Comparison of ENCODE assay signal across 8 mouse cellular contexts in genomic region chr11:53478383-53479170, GRCm38 (mm10). TPM values are rescaled to one million over a fixed set of nuclear protein-coding genes. Genes with fewer than 3 reads are reported as not detected.
DNase-seq lines count a peak whose midpoint lies in the region; ATAC-seq lines count a peak whose summit lies in the region.

No protein-coding gene starts in this region.

- H3K4me2 ChIP-seq in hindbrain, embryonic 12.5 days (replicated peaks), result peak overlapping the region; percentile 73

- H3K27me3 ChIP-seq in hindbrain, embryonic 12.5 days, result peaks cover 79% of the 10 kb centered on the region
- peaks cover 97% of the 10 kb centered on the region for H3K27me3 ChIP-seq in midbrain, embryonic 10.5 days (ENCODE audit: low read depth, poor library complexity, severe bottlenecking)

- peak overlapping the region; percentile 44 for H3K4me3 ChIP-seq in hindbrain, embryonic 12.5 days
- peak overlapping the region; percentile 53 for H3K4me3 ChIP-seq in midbrain, embryonic 10.5 days

- peaks cover 27% of the 10 kb centered on the region for H3K4me1 ChIP-seq in hindbrain, embryonic 12.5 days
- H3K4me1 ChIP-seq in midbrain, embryonic 10.5 days, result peaks cover 35% of the 10 kb centered on the region

- ATAC-seq in frontal cortex, adult (ENCODE audit: low TSS enrichment), result peak; percentile 15; the same call in 1 of the 2 replicates
- ATAC-seq in hindbrain, embryonic 12.5 days (ENCODE audit: low FRiP score), result 0 out of 2 replicates have a peak, but pooled peaks have one; percentile 38

- H3K9me3 ChIP-seq in hindbrain, embryonic 12.5 days (replicated peaks), result peaks cover 4% of the 10 kb centered on the region
- peaks cover 12% of the 10 kb centered on the region for H3K9me3 ChIP-seq in midbrain, embryonic 10.5 days (replicated peaks)

- no peaks in the 10 kb centered on the region for H3K36me3 ChIP-seq in hindbrain, embryonic 12.5 days
- no peaks in the 10 kb centered on the region for H3K36me3 ChIP-seq in midbrain, embryonic 10.5 days

- peak overlapping the region; percentile 60 for H3K9ac ChIP-seq in hindbrain, embryonic 12.5 days

- DNase-seq in frontal cortex, postnatal 14 days (ENCODE audit: low spot score in 2 of 2), result no peak
- peak; percentile 16 for DNase-seq in spleen, adult 12 weeks (ENCODE audit: low spot score)
- no peak for DNase-seq in spleen, adult 18-20 months
- DNase-seq in midbrain, embryonic 10.5 days (ENCODE audit: low spot score), result no peak
- DNase-seq in gastrocnemius, postnatal 10 days, result no peak
- no peak for DNase-seq in adrenal gland, postnatal 4 days (ENCODE audit: low spot score in 2 of 2)

- no peak overlapping the region for H3K27ac ChIP-seq in hindbrain, embryonic 12.5 days
- H3K27ac ChIP-seq in midbrain, embryonic 10.5 days (replicated peaks), result peak overlapping the region; percentile 49; the same call in 1 of the 2 replicates

- WGBS in hindbrain, embryonic 12.5 days, result 4% methylated on average over 79 of the region's 79 CpGs
- WGBS in midbrain, embryonic 10.5 days, result 5% methylated on average over 79 of the region's 79 CpGs

RNA-seq across cellular contexts. Expression of gene Gm9945, which starts 1.4 kb away (rescaled TPM):
- polyA plus RNA-seq in hindbrain, embryonic 12.5 days (2016; fragmentation: Nextera tagmentation; extraction: Ambion mirVana), result not detected in 2 replicates
- polyA plus RNA-seq in midbrain, embryonic 10.5 days (2016; fragmentation: Nextera tagmentation; extraction: Ambion mirVana), result not detected in 2 replicates
- not detected for total RNA-seq in gastrocnemius, postnatal 10 days (2021)
- not detected for total RNA-seq in adrenal gland, postnatal 4 days (2021)

RNA-seq across cellular contexts. Expression of gene Sowaha, which starts 1.5 kb away (rescaled TPM):
- 0.78 and 0.84 TPM in 2 replicates for polyA plus RNA-seq in hindbrain, embryonic 12.5 days (2016; fragmentation: Nextera tagmentation; extraction: Ambion mirVana)
- polyA plus RNA-seq in midbrain, embryonic 10.5 days (2016; fragmentation: Nextera tagmentation; extraction: Ambion mirVana), result 0.19 and 0.26 TPM in 2 replicates
- under 1 TPM; 0.23 to 0.27 TPM for total RNA-seq in gastrocnemius, postnatal 10 days (2021)
- total RNA-seq in adrenal gland, postnatal 4 days (2021), result 1 to 10 TPM; 1.7 to 2.2 TPM

RNA-seq across cellular contexts. Expression of gene Gm9837, which starts 8.3 kb away (rescaled TPM):
- not detected in 2 replicates for polyA plus RNA-seq in hindbrain, embryonic 12.5 days (2016; fragmentation: Nextera tagmentation; extraction: Ambion mirVana)
- polyA plus RNA-seq in midbrain, embryonic 10.5 days (2016; fragmentation: Nextera tagmentation; extraction: Ambion mirVana), result not detected in 2 replicates
- not detected for total RNA-seq in gastrocnemius, postnatal 10 days (2021)
- not detected for total RNA-seq in adrenal gland, postnatal 4 days (2021)

RNA-seq across cellular contexts. Expression of gene Shroom1, which starts 21.6 kb away (rescaled TPM):
- polyA plus RNA-seq in hindbrain, embryonic 12.5 days (2016; fragmentation: Nextera tagmentation; extraction: Ambion mirVana), result 5.2 and 6.3 TPM in 2 replicates
- polyA plus RNA-seq in midbrain, embryonic 10.5 days (2016; fragmentation: Nextera tagmentation; extraction: Ambion mirVana), result 1.8 and 2.1 TPM in 2 replicates
- total RNA-seq in gastrocnemius, postnatal 10 days (2021), result under 1 TPM; 0.45 to 0.54 TPM
- total RNA-seq in adrenal gland, postnatal 4 days (2021), result 1 to 10 TPM; 4.5 to 5.8 TPM

RNA-seq across cellular contexts. Expression of gene Gm10447, which starts 21.7 kb away (rescaled TPM):
- polyA plus RNA-seq in hindbrain, embryonic 12.5 days (2016; fragmentation: Nextera tagmentation; extraction: Ambion mirVana), result 0.09 and 0.12 TPM in 2 replicates
- polyA plus RNA-seq in midbrain, embryonic 10.5 days (2016; fragmentation: Nextera tagmentation; extraction: Ambion mirVana), result not detected in 2 replicates
- total RNA-seq in gastrocnemius, postnatal 10 days (2021), result not detected
- total RNA-seq in adrenal gland, postnatal 4 days (2021), result under 1 TPM; 0.36 to 0.51 TPM
